Mouse (Mus musculus) cerebellum, adult 11 months (tissue): Measurements from ENCODE around the gene Vegfa.

ENCODE experiments used
- DNase-seq: peaks from one replicate; pipeline ENCODE4 v3.0.0; 2022

The Vegfa gene

GRCm38 (mm10) chr17:46049567-46049966 is 17.4 kb upstream of the Vegfa start:
- DNase-seq, result no peak

DNA sequence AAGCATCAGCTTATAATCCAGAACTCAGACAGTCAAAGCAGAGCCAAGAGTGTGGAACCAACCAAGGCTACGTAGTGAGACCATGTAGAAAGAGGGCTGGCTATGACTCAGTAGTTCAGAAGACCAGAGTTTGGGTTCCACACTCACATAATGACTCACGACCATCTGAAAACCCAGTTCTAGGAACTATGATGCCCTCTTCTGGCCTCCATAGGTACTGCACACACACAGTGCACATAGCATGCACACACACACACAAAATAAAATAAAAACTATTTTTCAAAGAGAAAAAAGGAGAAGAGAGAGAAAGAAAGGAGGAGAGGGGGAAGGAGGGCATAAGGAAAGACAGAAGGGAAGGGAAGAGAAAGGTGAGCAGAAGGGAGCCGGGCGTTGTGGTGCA is 16.0 kb upstream of the Vegfa start:
- no peak for DNase-seq

DNA sequence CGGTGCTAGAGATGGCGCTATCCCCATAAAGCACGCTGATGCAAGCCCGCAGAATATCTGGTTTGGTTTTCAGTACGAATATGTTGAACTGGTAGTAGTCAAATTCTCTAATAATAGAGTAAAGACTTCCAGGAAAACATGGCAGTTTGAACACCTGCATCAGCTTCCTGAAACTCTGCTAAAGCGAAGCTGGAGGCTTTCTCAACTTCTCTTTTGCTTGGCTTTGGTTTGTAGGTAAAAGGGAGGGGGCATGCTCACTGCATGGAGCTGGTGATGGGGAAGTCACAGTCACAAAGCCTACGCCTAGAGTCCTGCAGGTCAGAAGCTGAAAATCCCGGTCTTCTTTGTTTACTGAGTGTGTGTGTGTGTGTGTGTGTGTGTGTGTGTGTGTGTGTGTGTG is 13.6 kb upstream of the Vegfa start:
- no peak for DNase-seq

DNA sequence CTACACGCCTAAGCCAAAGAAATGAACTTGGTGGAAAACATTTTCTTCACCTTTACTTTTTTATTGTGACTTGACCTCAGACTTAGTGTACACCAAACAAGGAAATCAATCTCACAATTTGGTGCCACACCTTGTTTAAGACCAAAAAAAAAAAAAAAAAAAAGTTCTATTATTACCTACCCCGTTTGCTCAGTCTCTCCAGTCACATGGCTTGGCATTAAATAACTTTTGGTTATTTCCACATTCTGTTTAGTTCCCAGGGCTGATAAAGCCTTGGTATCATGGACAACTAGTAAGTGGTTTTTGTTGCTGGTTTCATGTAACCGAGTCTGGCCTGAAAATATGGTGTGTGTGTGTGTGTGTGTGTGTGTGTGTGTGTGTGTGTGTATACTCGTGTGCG is 12.8 kb upstream of the Vegfa start:
- no peak for DNase-seq

DNA sequence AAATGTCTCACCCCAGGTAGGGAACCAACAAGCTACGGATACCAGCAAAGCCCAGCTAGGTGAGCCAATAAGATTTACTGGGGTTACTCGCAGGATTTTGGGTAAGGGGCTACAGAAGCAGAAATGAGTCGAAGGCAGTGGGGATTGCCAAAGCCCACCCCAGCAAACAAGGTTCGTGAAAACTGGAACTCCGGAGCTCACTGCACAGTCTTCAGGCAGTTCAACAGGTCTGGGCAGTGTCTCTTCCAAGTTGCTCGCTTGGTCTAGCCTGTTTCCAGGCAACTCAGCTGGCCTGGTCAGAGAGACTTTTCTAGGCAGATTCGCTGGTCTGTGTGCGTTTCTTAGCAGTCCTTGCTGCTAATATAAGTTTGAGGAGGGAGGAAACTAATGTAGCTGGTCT is 10.0 kb upstream of the Vegfa start:
- no peak for DNase-seq

- DNase-seq, result no peak
Observed at GRCm38 (mm10) chr17:46041679-46042078, 9.5 kb upstream of the Vegfa start.

DNA sequence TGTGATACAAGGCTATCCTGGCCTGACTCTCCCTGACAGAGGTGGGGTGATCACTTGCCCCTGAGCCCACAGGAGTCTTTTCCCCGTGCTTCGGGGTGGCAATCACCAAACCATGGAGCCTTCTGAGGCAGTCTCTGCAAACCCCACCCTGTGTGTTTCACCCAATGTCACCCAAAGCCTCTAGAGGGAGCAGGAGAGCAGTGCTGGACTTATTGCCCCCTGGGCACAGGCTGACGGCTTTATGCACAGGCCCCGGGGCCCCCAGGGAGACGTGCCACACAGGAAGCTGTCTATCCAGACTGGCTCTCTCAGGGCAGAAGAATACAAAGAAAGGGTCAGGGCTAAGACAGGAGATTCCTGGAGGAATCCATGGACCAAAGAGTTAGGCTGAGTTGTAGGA is 9.1 kb upstream of the Vegfa start:
- no peak for DNase-seq

DNA sequence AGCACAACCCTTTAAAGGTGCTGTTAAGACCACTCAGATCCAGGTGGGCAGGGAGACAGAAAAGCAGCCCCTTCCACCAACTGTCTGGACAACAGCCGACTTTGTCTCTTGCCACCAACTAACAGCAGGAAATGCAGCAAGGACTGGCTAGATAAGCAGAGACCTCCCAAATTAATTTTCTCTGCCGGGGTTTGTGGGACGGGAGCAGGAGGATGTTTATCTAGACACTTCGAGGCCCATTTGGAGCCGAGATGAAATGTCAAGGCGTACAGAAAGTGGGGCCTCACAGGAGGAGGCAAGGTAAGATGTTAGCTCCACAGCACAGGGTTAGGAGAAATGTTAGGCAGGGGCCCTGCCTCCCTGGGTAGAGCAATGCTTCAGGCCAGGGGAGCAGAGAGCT is 8.4 kb upstream of the Vegfa start:
- DNase-seq, result no peak

DNA sequence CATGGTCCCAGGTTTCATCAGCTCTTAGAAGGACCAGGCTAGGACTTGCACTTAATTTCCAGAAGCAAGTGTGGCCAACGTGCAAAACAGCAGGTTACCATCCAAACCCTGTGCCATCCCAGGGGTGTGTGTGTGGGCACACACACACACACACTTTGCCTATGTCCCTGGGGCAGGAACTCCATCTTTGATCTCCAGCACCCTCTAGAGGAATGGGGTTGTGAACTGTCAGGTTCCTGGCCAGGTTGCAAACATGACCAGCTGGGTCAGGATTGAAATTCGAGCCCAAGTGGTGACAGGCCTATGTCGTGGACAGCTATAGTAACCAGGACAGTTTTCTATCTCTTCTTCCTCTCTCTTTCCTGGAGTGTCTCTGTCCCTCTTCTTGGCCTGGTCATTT is 6.7 kb upstream of the Vegfa start:
- DNase-seq, result no peak

GRCm38 (mm10) chr17:46036400-46036799 is 4.2 kb upstream of the Vegfa start:
- no peak for DNase-seq

GRCm38 (mm10) chr17:46034110-46034509 is 1.9 kb upstream of the Vegfa start:
- DNase-seq, result no peak

GRCm38 (mm10) chr17:46033607-46034006 is 1.4 kb upstream of the Vegfa start:
- no peak for DNase-seq

DNA sequence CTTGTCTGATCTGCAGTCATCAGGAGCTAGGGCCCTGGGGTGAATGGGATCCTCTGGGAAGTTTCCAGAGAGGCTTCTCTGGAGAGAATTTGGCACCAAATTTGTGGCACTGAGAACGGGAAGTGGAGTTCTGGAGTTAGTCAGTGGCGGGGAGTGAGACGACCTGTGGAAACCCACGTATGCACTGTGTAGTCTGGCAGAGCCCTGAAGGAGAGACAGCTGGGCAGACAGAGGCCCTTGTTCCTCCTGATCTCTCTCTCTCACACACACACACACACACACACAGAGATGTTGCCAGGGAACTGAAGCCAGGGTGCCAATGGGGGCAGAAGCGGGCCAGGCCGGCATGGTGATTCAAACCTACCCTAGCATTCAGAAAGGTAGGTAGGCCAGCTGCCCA is 953 bp upstream of the Vegfa start:
- DNase-seq, result no peak

GRCm38 (mm10) chr17:46031621-46032211 is 453 bp downstream of the Vegfa start:
- DNase-seq, result peak; percentile 55

GRCm38 (mm10) chr17:46030731-46031620 is 1.2 kb downstream of the Vegfa start:
- peak; percentile 77 for DNase-seq

DNA sequence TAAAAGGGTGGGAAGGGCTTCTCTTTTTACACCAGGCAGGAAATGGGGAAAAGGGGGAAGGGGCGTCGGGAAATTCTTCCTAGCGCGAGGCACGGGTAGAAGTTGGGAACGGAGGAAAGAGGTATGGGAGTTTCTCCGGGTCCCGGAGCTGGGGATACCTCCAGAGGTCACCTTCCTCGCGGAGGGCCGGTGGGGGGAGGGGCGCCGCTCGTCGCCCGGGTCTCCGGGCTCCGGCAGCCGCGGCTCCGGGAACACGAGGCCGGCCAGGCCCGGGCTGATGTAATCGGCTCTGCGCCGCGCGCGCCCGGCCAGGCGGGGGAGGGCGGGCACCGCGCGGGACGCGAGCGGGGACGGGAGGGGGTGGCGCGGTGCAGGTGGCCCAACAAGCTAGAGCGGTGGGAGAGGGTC is 1.8 kb downstream of the Vegfa start:
- DNase-seq, result peak; percentile 70

DNA sequence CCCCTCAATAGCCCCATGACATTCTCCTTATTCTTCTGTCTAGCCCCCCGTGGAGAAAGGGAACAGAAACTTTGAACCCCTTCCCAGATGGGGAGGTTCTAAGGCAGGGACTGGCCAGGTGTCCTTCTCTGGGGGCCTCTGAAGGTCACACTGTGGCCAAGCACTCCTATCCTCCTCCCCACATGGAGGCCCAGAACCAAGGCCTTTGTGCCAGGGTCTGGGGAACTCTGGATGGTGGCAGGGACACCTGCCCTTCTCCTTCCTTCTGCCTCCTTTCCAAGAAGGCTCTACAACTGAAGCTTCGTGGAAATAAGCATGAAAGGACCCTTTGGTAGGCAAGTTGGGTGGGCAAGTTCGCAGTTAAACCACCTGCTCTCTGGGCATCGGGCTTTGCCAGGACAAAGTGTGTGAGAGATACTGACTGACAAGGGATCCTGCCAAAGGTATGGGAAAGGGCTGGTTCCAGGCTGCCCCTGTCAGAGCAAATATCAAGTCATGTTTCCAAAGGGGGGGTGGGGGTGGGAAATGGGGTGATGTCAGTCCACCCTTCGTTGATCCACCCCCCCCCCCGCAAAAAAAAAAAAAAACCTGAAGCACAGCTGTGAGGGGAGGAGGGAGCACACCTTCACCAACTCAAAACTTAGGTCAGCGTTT is 2.5 kb downstream of the Vegfa start:
- DNase-seq, result no peak

DNA sequence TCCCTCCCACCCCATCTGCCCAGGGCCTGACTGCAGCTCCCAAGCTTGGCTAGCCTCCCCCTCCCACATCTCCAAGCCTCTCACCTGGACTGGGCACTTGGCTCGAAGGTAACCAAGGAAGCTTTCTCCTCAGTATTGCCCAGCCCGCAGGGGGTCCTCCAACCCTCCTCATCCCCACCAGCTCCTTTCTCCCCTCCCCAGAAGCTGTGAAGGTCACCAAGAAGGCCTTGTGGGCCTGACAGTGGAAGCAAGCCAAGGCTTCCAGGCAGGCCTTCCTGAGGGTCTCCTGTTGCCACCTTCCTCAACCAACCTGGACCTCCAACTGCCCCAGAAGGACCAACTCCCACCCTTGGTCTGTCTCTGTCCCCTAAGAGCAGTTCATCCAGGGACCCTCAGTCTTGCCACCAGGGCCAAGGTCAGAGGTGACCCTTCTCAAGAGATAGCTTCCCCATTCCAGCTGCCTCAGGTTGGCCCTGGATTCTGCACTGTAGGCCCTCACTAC is 3.1 kb downstream of the Vegfa start:
- no peak for DNase-seq

DNA sequence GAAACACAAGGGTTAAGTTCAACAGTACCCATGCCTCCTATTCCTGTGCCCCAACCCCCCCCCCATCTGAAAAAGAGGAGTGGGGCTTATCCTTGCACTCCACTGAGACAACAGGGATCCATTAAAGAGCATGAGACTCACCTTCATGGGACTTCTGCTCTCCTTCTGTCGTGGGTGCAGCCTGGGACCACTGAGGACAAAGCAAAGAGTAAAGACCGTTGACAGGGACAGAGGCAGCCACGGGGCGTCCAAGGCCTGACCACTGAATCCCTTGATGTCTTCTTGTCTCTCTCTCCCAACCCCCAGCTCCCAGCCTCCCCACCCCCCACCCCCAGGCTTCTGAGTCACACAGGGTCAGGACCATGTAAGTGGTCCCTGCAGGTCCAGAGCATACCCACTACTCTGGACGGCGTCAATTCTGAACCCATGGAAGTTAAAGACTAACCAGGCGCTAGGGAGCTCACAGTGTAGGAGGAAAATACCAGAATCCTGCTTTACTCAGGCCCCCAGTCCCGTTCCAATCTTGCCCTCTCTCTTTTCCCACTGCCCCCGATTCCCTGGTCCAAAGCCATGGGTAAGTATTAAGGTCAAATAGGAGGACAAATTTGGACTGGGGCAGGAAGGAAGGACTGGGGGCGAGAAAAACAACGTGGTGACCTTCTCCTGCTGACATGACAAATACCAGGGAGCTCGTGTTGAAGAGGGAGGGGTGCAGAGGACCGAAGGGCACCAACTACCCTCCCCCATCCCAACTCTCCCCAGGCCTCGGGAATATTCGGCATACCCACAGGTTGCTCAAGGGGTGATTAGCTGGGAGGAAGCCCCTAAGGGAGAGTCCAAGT is 3.7 kb downstream of the Vegfa start:
- DNase-seq, result no peak

GRCm38 (mm10) chr17:46027066-46027917 is 4.9 kb downstream of the Vegfa start:
- DNase-seq, result peak; percentile 47

DNA sequence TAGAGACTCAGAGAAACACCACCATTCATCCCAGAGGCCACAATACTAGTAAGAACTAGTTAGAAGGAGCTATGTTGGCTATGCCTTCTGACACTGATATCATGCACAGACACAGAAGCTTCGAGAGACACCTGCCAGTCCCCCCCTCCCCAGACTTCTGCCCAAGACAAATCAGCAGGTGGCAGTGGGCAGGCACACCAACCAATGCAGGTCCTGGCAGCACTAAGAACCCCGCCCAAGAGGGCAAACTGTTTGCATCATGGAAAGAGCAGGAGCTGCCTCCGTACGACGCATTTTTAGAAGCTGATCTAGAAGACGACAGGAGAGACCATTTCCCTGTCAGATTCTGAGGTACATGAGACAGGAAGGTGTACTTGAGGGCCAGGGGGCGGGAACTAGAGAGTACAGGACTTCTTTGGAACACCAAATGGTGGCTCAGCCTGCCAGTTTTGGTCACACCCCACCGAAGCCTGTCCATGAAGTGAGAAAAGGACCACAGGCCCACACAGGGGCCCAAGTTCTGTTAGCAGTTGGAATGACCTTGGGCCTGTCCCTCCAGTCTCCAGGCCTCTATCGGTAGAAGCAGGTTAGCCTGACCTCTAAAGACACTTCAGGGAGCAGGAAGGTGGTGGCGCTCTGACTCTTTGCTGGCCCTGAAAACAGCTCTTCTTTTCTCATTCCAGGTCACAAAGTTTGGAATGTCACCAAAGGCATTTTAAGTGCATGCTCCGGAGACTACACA is 6.1 kb downstream of the Vegfa start:
- DNase-seq, result no peak
